Mouse (Mus musculus) kidney, embryonic 15.5 days (tissue): ENCODE measurements at regions not wholly inside any gene's neighbourhood (a gene's known extent, or its start where the extent isn't known, plus 50 kb on each side); places are given as distances from the start of the nearest gene placed in this dataset.

Experiments
- ATAC-seq: fragments of 200-750 bp; cut with Nextera tagmentation; replicated peaks from 2 replicates; pipeline ENCODE4 v1.8.0; 2017; ENCODE audit warnings: moderate TSS enrichment; ENCODE audit not compliant: low FRiP score
- H3K27ac ChIP-seq: fragments of 300-500 bp; sonication (generic); 2 replicates; pipeline ENCODE4 v1.5.1; 2015; ENCODE audit warnings: mild to moderate bottlenecking, inconsistent platforms
- H3K27me3 ChIP-seq: fragments of 300-500 bp; sonication (generic); 2 replicates; pipeline ENCODE4 v1.6.1; 2015; ENCODE audit warnings: inconsistent platforms
- H3K36me3 ChIP-seq: fragments of 300-500 bp; sonication (generic); 2 replicates; pipeline ENCODE4 v1.6.1; 2015; ENCODE audit warnings: inconsistent platforms
- H3K4me1 ChIP-seq: fragments of 300-500 bp; sonication (generic); 2 replicates; pipeline ENCODE4 v1.6.1; 2015; ENCODE audit warnings: inconsistent platforms
- H3K4me2 ChIP-seq: fragments of 300-500 bp; sonication (generic); 2 replicates; pipeline ENCODE4 v1.6.1; 2015; ENCODE audit warnings: moderate library complexity, mild to moderate bottlenecking, inconsistent platforms
- H3K4me3 ChIP-seq: fragments of 300-500 bp; sonication (generic); replicated peaks from 2 replicates; pipeline ENCODE4 v1.5.1; 2015; ENCODE audit warnings: mild to moderate bottlenecking, inconsistent platforms
- H3K9ac ChIP-seq: fragments of 300-500 bp; sonication (generic); 2 replicates; pipeline ENCODE4 v1.6.1; 2015; ENCODE audit warnings: mild to moderate bottlenecking, inconsistent platforms
- H3K9me3 ChIP-seq: fragments of 300-500 bp; sonication (generic); replicated peaks from 2 replicates; pipeline ENCODE4 v1.6.1; 2016; ENCODE audit warnings: inconsistent platforms
- WGBS: fragments of 180-500 bp; shearing (Covaris S2); methylation state at CpG from one replicate; pipeline ENCODE4 v1.1.7; 2015; ENCODE audit warnings: mixed read lengths; 5-methylcytosine and 5-hydroxymethylcytosine counted together

DNA sequence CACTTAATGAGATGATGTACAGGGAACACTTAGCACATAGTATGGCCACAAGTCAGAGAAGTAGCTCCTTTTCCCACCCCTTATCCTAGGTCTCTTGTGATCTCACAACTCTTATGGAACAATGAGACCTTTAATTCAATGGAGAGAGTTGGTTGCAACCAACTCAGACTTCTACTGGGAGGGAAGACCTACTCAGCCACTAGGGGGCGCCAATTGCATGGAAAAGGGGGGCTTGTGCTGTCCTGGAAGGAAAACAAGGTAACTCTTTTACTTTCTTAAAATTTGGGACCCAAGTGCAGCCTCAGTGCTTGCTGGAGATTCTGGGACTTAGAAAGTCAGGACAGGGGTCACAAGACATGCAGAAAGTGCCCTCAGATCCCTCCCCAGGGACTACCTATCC lies 60.7 kb upstream of the Kcnj15 start:
- H3K36me3 ChIP-seq, result no peaks in the 10 kb centered on the region
- WGBS, result 0% methylated on average over 1 of the region's 1 CpGs
- no peak overlapping the region for H3K4me3 ChIP-seq
- H3K4me2 ChIP-seq, result no peak overlapping the region
- H3K4me1 ChIP-seq, result no peaks in the 10 kb centered on the region
- no peak overlapping the region for H3K27ac ChIP-seq
- H3K9ac ChIP-seq, result no peak overlapping the region
- no peaks in the 10 kb centered on the region for H3K9me3 ChIP-seq
- H3K27me3 ChIP-seq, result no peaks in the 10 kb centered on the region
- no peak for ATAC-seq

DNA sequence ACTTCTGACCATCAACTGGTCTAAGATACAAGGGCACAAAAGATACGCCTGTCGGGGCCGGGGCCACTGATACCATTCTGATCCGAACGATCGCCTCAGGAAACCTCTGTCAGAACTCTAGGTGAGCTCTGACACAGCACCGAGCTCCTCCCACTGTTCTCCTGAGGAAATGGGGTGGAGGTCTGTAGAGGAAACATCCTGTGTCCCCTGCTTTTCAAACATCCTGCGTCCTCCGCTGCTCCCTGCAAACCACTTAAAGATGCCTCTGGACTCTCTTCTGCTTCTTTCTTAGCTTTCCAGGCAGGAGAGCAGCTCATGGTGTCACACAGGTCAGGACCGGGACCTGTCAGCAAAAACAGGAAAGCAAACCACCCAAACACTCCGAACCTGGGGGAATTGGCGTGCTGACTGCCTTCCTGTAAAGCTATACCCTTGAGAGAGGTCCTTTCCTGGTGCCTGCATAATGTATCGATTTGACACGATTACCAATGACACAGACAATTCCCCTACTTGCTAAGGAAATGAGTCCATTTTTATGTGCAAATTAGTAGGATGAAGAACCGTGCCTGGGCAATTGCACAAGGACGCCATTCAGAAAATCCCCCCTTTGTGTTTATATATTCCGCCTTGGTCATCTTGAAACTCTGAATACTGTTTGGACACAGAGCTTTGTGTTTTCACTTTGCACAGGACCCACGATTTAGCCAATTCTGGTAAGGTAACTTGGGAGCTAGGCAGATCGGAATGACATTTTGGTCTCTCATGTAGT lies 58.4 kb upstream of the Kcnj15 start:
- ATAC-seq, result no peak
- H3K27ac ChIP-seq, result no peak overlapping the region
- H3K4me1 ChIP-seq, result no peaks in the 10 kb centered on the region
- no peak overlapping the region for H3K9ac ChIP-seq
- WGBS, result 66% methylated on average over 19 of the region's 19 CpGs
- no peak overlapping the region for H3K4me3 ChIP-seq
- no peaks in the 10 kb centered on the region for H3K36me3 ChIP-seq
- H3K4me2 ChIP-seq, result no peak overlapping the region
- no peaks in the 10 kb centered on the region for H3K9me3 ChIP-seq
- H3K27me3 ChIP-seq, result no peaks in the 10 kb centered on the region

DNA sequence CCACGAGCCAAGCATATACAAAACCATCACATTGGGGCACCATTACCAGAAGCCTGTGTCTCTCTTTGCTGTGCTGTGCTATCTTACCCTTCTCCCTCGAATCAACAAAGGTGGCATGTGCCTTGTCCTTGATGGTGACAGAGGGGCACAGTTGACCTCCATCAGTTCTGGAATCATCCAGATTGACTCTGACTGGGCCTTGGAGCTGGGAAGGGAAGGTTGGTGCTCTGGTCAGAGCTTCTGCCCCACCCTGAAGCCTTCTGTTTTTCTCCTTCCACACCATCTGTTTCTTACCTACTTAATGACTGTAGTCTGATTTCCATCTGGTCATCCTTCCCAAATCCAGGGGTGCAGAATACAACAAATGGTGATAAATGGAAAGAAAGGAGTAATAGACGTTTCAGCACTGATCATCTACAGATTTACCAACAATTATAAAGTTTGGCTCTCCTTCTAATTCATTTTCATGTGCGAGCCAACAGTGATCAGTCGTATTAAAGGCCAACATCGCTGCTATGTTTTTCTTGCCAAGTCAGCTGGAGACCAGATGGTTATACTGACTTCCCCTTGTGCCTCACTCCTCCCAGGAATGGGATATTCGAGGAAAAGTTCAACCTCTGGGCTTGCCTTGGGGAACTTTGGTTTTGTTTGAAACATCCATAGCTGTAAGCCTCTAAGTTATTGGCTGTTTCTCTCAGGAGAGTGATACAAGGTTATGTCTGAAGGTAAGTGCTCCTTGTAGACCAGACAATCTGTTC lies 55.1 kb upstream of the Kcnj15 start:
- Histone ChIP-seq H3K9ac (no peak overlapping the region), H3K27me3 (no peaks in the 10 kb centered on the region), H3K4me1 (no peaks in the 10 kb centered on the region), H3K36me3 (no peaks in the 10 kb centered on the region), H3K4me3 (no peak overlapping the region), H3K9me3 (no peaks in the 10 kb centered on the region), H3K27ac (no peak overlapping the region), H3K4me2 (no peak overlapping the region)
- no peak for ATAC-seq
- WGBS, result 70% methylated on average over 7 of the region's 7 CpGs

DNA sequence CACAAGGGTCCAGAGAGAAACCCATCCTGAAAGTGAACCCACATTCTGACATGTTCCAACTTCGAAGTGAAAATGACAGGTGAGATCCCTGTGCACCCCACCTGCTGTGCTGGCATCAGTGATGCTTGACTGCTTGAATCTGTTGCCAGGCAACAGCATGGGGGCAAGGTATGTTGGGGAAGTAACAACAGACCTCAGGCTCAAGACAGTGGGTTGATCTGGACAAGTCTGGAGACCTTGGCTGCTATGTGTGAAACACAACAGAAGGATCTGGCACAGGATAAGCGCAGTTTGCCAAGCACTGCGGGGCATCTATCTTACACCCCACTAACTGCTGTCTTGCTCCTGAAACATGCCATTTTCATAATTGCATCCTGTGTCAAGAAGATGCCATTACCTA lies 54.3 kb upstream of the Kcnj15 start:
- Histone ChIP-seq H3K27ac (no peak overlapping the region), H3K36me3 (no peaks in the 10 kb centered on the region), H3K4me1 (no peaks in the 10 kb centered on the region), H3K27me3 (no peaks in the 10 kb centered on the region), H3K4me2 (no peak overlapping the region), H3K4me3 (no peak overlapping the region), H3K9ac (no peak overlapping the region), H3K9me3 (no peaks in the 10 kb centered on the region)
- no peak for ATAC-seq
- 91% methylated on average over 3 of the region's 3 CpGs for WGBS

- Histone ChIP-seq H3K9me3 (no peaks in the 10 kb centered on the region), H3K4me3 (no peak overlapping the region), H3K4me2 (no peak overlapping the region), H3K27ac (no peak overlapping the region), H3K9ac (no peak overlapping the region), H3K36me3 (no peaks in the 10 kb centered on the region), H3K4me1 (no peaks in the 10 kb centered on the region), H3K27me3 (no peaks in the 10 kb centered on the region)
- 89% methylated on average over 3 of the region's 3 CpGs for WGBS
- no peak for ATAC-seq
These were observed 53.6 kb upstream of the Kcnj15 start for GRCm38 (mm10) chr16:95203790-95204189.

DNA sequence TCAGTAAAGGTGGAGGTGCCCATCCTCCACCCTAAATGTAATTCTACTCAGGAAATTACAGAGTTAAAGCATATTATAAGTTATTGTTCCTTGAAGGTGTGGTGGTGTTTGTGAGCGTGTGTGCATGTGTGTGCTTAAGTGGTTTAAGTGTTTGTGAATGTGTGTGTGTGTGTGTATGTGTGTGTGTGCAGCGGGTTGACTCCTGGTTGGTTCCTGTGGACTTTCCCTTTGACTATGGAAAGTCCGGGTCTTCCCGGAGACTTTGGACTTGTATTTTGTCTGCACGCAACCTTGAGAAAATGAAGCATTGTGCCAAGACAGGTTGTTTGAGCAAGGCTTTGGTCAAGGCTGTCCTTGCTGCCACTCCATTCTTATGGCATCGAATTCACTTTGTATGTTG lies 52.9 kb upstream of the Kcnj15 start:
- Histone ChIP-seq H3K9ac (no peak overlapping the region), H3K4me3 (no peak overlapping the region), H3K36me3 (no peaks in the 10 kb centered on the region), H3K4me1 (no peaks in the 10 kb centered on the region), H3K27ac (no peak overlapping the region), H3K9me3 (no peaks in the 10 kb centered on the region), H3K4me2 (no peak overlapping the region), H3K27me3 (no peaks in the 10 kb centered on the region)
- no peak for ATAC-seq
- 91% methylated on average over 6 of the region's 6 CpGs for WGBS

DNA sequence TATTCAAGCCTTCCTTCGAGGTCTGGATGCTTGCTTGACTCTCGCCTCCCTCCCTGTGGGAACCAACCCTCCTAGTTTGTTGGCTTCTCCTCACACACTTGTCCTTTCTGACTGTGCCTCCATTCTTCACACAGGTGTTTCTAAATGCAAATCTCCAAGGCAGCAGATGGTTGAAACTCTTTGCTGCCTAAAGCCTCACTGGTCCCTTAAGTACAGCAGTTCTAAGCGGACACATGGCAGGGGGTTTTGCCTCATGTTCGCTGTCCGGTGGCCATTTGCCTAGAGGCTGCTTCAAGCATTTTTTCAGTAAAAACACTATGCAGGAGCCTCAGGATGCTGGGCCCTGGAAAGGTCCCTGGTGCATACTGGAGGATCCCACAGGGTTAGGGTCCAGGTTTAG lies 50.9 kb upstream of the Kcnj15 start:
- Histone ChIP-seq H3K9me3 (no peaks in the 10 kb centered on the region), H3K4me3 (no peak overlapping the region), H3K27me3 (no peaks in the 10 kb centered on the region), H3K36me3 (no peaks in the 10 kb centered on the region), H3K9ac (no peak overlapping the region), H3K27ac (no peak overlapping the region), H3K4me1 (no peaks in the 10 kb centered on the region), H3K4me2 (no peak overlapping the region)
- ATAC-seq, result no peak
- WGBS, result 88% methylated on average over 5 of the region's 5 CpGs

DNA sequence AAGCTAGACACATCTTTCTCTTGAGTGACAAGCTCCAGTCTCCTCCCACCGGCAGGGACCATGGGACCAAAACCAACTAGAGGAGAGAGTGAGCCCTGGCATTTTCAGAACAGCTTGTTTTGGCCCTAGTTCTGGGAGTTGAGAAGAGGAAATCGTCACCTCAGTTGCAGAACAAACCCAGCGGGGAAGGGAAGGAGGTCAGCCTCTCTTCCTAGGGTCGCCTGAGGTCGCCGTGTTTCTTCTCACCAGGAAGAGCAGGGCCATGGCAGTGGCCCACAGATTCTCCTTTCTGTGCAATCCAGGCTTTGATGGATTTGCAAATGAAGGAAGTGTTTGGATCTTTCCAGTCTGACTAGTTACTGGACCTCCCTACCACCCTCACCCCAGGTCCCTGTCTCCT lies 49.8 kb upstream of the Kcnj15 start:
- H3K4me1 ChIP-seq, result no peaks in the 10 kb centered on the region
- H3K9me3 ChIP-seq, result no peaks in the 10 kb centered on the region
- no peak overlapping the region for H3K4me2 ChIP-seq
- ATAC-seq, result no peak
- no peaks in the 10 kb centered on the region for H3K27me3 ChIP-seq
- H3K27ac ChIP-seq, result no peak overlapping the region
- no peak overlapping the region for H3K9ac ChIP-seq
- H3K36me3 ChIP-seq, result no peaks in the 10 kb centered on the region
- no peak overlapping the region for H3K4me3 ChIP-seq
- WGBS, result 67% methylated on average over 6 of the region's 6 CpGs
